Mouse (Mus musculus) lung, adult 18-20 months (tissue): Measurements from ENCODE around the gene Syt12.
A peak's percentile ranks its signal among the peaks of the same experiment; 100 is the strongest.

Experiments
- DNase-seq, 2 experiments: peaks; one replicate each; pipeline ENCODE4 v3.0.0; 2022; ENCODE audit warnings: mixed read lengths in 2 of 2

Gene Syt12

GRCm38 (mm10) chr19:4398959-4399358 lies 78.3 kb downstream of the Syt12 start:
- DNase-seq, result no peak

DNA sequence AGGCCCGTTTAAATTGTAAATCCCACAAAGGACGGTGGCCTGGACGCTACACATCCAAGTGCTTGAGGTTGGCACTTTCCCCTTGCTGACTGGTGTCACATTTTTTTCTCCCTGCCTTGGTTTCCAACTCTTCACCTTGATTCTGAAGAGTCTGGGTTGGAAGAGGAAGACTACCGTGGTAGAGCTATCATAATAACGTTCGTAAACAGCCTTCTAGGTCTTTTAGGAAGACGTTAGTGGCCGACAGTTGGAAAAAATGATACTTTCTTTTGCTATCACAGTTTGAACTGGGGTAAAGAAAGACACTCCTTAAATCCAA lies 78.7 kb downstream of the Syt12 start:
- no peak for DNase-seq

DNA sequence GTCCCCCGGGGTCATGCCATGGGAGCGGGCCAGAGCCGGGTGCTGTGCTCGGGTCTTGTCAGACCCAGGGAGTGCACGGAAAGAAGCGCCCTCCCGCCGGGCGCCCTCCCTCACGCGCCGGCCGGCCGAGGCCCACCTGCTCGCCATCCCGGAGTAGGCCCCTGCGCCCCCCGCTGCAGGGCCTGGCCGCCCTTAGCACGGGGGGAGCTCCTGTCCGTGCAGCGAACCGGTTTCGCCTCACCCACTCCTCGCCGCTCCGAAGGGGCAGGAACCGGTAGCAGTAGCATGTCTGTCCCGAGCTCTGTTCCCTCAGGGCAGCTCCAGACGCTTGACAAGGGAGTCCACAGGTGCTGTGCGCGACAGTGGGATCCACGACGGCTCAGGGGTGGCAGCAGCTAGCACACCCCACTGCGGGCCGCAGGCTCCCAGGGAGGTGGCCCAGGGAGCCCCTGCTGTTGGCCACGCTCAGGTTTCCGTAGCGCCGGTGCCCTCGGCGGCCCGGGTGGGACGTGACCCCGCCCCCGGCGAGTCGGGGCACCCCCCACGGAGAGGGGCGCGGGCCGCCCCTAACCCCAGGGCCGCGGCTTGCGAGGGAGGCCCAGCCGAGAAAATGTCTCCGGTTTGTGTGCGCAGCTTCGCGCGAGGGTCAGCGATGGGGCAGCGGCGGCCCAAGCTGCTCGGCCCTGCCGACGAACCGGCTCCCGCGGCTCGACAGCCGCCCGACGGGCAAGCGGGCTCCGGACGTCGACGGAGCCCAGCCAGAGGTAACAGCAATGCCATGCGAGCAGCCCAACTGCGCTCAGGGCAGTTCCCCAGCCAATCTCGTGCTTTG lies 79.2 kb downstream of the Syt12 start, which contains the start of gene Kdm2a:
Gene Kdm2a, minus strand, starts transcription at position 488 of the 832 bp plus-strand sequence.
- DNase-seq, result peak; percentile 44 to 55

- peak; percentile 96 to 97 for DNase-seq
Measured at GRCm38 (mm10) chr19:4396998-4397797, 80.0 kb downstream of the Syt12 start.

DNA sequence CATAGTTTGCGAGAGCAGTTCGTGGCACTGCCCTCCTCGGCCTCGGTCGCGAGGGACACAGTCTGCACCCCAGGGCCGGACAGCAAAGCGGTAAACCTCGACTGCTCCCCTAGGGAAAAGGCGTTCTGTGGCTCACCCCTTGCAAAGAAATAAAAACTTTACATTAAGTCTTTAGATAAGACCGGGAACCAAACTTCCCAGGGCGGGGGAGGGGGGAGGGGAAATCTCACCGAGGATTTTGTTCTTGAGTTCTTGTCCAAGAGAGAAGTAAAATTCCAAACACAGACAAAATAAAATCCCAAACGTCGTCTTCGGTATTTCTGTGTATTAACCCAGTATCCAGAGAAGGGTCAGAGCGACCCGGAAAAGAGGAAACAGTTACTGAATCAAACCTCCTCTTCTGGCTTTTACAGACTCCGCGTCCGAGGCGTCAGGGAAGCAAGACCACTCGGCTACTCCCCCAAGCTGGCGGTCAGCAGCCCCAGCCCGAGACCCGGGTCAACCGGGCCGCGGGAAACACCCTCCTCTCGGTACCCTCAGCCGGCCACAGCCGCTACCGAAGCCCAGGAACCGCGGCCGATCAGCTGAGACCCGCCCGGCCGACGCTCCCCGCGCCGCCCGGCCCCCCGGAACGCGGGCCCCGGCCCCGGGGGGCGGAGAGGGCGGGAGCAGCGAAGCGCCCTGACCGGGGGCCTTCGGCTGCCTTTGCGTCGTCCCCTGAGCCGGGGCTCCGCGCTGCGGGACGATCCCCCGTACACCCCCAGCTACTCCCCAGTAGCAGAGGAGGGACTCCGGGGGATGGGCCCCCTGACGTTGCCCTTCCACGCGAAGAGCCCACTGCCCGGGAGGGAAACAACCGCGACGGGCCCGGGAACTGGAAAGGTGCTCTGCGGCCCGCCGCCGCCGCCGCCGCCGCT lies 80.9 kb downstream of the Syt12 start:
- DNase-seq, result peak; percentile 31 to 41
